21 mouse cellular contexts compared by ENCODE assay signal in the genomic region with DNA sequence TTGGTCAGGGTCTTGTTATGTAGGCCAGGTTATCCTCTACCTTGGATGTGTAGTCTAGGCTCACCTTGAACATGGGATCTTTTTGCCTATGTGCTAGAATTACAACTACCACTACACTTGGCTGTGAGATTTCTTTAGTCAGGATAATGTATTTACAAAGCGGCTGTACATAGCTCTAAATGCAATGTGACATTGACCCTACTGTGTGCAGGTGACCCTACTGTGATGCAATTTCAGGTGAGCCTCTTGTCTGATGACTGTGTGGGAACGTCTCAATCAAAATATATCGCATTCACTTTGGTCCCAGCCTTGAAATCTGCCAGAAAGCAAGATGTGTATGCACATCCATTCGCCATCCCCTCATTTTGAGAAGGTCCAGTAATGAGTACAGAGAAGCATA. TPM values are rescaled to one million over a fixed set of nuclear protein-coding genes. Genes with fewer than 3 reads are reported as not detected.
DNase-seq lines count a peak whose midpoint lies in the region; ATAC-seq and TF ChIP-seq lines count a peak whose summit lies in the region.
"Had no signal": no experiment of that assay in that cellular context is flagged by ENCODE, and none has a peak within 500 bp of the region (broad histone marks: within the 10 kb centered on the region; RNA-seq: fewer than 3 reads in every experiment).

No protein-coding gene starts in this region.

- no peak for TF ChIP-seq RAD21 in CH12.LX (IDR thresholded peaks at IDR 0.05; ENCODE audit: low read depth, low read length)
- no peak for TF ChIP-seq RAD21 in MEL (IDR thresholded peaks at IDR 0.05; ENCODE audit: low read depth, low read length)

- TF ChIP-seq POLR2A in CH12.LX (IDR thresholded peaks at IDR 0.05; ENCODE audit: low read depth, low read length) (no peak), MEL (IDR thresholded peaks at IDR 0.05; ENCODE audit: control insufficient read depth in 1 of 2, insufficient read depth in 1 of 2, low read depth in 1 of 2, low read length in 2 of 2, poor library complexity in 1 of 2) (no peak)

- peak overlapping the region; percentile 40; the same call in 1 of the 2 replicates for H3K9ac ChIP-seq in liver, embryonic 13.5 days
- H3K9ac ChIP-seq in CH12.LX (ENCODE audit: insufficient read depth, low read depth) (no peak overlapping the region), MEL (ENCODE audit: control insufficient read depth, low read depth, low read length, poor library complexity, severe bottlenecking) (peak overlapping the region; percentile 15)
- no peak overlapping the region for H3K9ac ChIP-seq in liver, postnatal 0 days (replicated peaks)
- H3K9ac ChIP-seq in hindbrain, embryonic 12.5 days: no peak overlapping the region
- H3K9ac ChIP-seq: embryonic facial prominence, embryonic 15.5 days; forebrain, embryonic 15.5 days; hindbrain, embryonic 13.5 days had no signal

- H3K79me2 ChIP-seq in CH12.LX (replicated peaks; ENCODE audit: control insufficient read depth, extremely low read depth, insufficient read depth, poor library complexity, severe bottlenecking) (peaks cover 8% of the 10 kb centered on the region; the same call in 1 of the 2 replicates), MEL (ENCODE audit: control insufficient read depth, insufficient read depth, low read length, poor library complexity) (peaks cover 6% of the 10 kb centered on the region; the same call in 1 of the 2 replicates)

- ATAC-seq in liver, embryonic 13.5 days (ENCODE audit: low read depth): no peak
- ATAC-seq in liver, postnatal 0 days: no peak
- ATAC-seq in hindbrain, embryonic 12.5 days (ENCODE audit: low FRiP score): no peak
- ATAC-seq: forebrain, embryonic 15.5 days; hindbrain, postnatal 0 days had no signal

- no peak overlapping the region for H3K4me3 ChIP-seq in liver, embryonic 13.5 days (replicated peaks)
- H3K4me3 ChIP-seq in CH12.LX (replicated peaks in 1 of 3; ENCODE audit: low read depth in 2 of 3, low read length in 2 of 3, poor library complexity in 1 of 3) (no peak overlapping the region), MEL (ENCODE audit: control insufficient read depth in 1 of 2, insufficient read depth in 1 of 2, low read depth in 2 of 2, low read length in 2 of 2) (no peak overlapping the region)
- H3K4me3 ChIP-seq in liver, postnatal 0 days (ENCODE audit: low read depth, low read length): no peak overlapping the region
- H3K4me3 ChIP-seq in hindbrain, embryonic 12.5 days: no peak overlapping the region
- H3K4me3 ChIP-seq: embryonic facial prominence, embryonic 15.5 days; forebrain, embryonic 10.5 days; forebrain, embryonic 15.5 days; hindbrain, embryonic 13.5 days had no signal

- in situ Hi-C loops in CH12.LX (cut with MboI; ENCODE audit: low pct_ligation_motif_present, low pct_unique_long_range_greater_than_20kb, low sequenced_read_pairs): loop anchor here (25.0 kb wide), 1 partner anchor 479 kb away; a partner anchor contains a TSS

- H3K27ac ChIP-seq in liver, embryonic 13.5 days: peak overlapping the region; percentile 88
- H3K27ac ChIP-seq in CH12.LX (ENCODE audit: insufficient read depth, low read depth): no peak overlapping the region
- peak overlapping the region; percentile 91 for H3K27ac ChIP-seq in MEL (ENCODE audit: control insufficient read depth, low read depth, low read length)
- peak overlapping the region; percentile 71; the same call in 1 of the 2 replicates for H3K27ac ChIP-seq in liver, postnatal 0 days (ENCODE audit: low read depth)
- no peak overlapping the region for H3K27ac ChIP-seq in hindbrain, embryonic 12.5 days
- H3K27ac ChIP-seq: embryonic facial prominence, embryonic 15.5 days; forebrain, embryonic 10.5 days; forebrain, embryonic 15.5 days; hindbrain, embryonic 13.5 days; hindbrain, postnatal 0 days had no signal

- TF ChIP-seq EP300 in CH12.LX (IDR thresholded peaks at IDR 0.05; ENCODE audit: low read length): no peak
- TF ChIP-seq EP300 in MEL (IDR thresholded peaks at IDR 0.05; ENCODE audit: low read depth in 1 of 2, low read length in 2 of 2): no peak
- TF ChIP-seq EP300 in liver, postnatal 0 days (IDR thresholded peaks at IDR 0.05; ENCODE audit: low read depth): no peak

- dilution Hi-C loops in CH12.LX (cut with MboI; ENCODE audit: extremely low pct_ligation_motif_present, extremely low pct_unique_long_range_greater_than_20kb, low sequenced_read_pairs): no loop called here

- H3K4me2 ChIP-seq in liver, embryonic 13.5 days: peak overlapping the region; percentile 52; the same call in 1 of the 2 replicates
- H3K4me2 ChIP-seq in CH12.LX (ENCODE audit: insufficient read depth, low read depth, poor library complexity, severe bottlenecking): no peak overlapping the region
- no peak overlapping the region for H3K4me2 ChIP-seq in liver, postnatal 0 days (ENCODE audit: low read depth, low read length)
- H3K4me2 ChIP-seq in hindbrain, embryonic 12.5 days (replicated peaks): no peak overlapping the region
- H3K4me2 ChIP-seq: embryonic facial prominence, embryonic 15.5 days; forebrain, embryonic 15.5 days; heart, embryonic 11.5 days; hindbrain, embryonic 13.5 days had no signal

- peaks cover 18% of the 10 kb centered on the region for H3K36me3 ChIP-seq in liver, embryonic 13.5 days
- peaks cover 43 to 54% of the 10 kb centered on the region in 2 experiments for H3K36me3 ChIP-seq in CH12.LX (replicated peaks in 1 of 2; ENCODE audit: control insufficient read depth in 1 of 2, insufficient read depth in 1 of 2, low read length in 1 of 2)
- peaks cover 20 to 78% of the 10 kb centered on the region in 2 experiments for H3K36me3 ChIP-seq in MEL (ENCODE audit: control insufficient read depth in 1 of 2, insufficient read depth in 2 of 2, low read length in 2 of 2)
- H3K36me3 ChIP-seq in liver, postnatal 0 days (replicated peaks; ENCODE audit: insufficient read depth, low read length): peaks cover 31% of the 10 kb centered on the region
- no peaks in the 10 kb centered on the region for H3K36me3 ChIP-seq in hindbrain, embryonic 12.5 days
- H3K36me3 ChIP-seq: embryonic facial prominence, embryonic 15.5 days; forebrain, embryonic 10.5 days; forebrain, embryonic 15.5 days; hindbrain, embryonic 13.5 days had no signal

- no peaks in the 10 kb centered on the region for H3K27me3 ChIP-seq in liver, embryonic 13.5 days
- no peaks in the 10 kb centered on the region for H3K27me3 ChIP-seq in CH12.LX (replicated peaks)
- no peaks in the 10 kb centered on the region for H3K27me3 ChIP-seq in MEL (ENCODE audit: control insufficient read depth in 1 of 2, insufficient read depth in 2 of 2, low read length in 2 of 2)
- no peaks in the 10 kb centered on the region for H3K27me3 ChIP-seq in liver, postnatal 0 days (ENCODE audit: insufficient read depth, low read length)
- no peaks in the 10 kb centered on the region for H3K27me3 ChIP-seq in hindbrain, embryonic 12.5 days
- H3K27me3 ChIP-seq: embryonic facial prominence, embryonic 15.5 days; forebrain, embryonic 15.5 days; hindbrain, embryonic 13.5 days had no signal

- TF ChIP-seq CTCF in CH12.LX (conservative IDR thresholded peaks at IDR 0.05 in 1 of 2, IDR thresholded peaks at IDR 0.05 in 1 of 2; ENCODE audit: low read depth in 2 of 2, low read length in 2 of 2): no peak
- TF ChIP-seq CTCF in MEL (IDR thresholded peaks at IDR 0.05 in 2 of 3, conservative IDR thresholded peaks at IDR 0.05 in 1 of 3; ENCODE audit: control insufficient read depth in 1 of 3, insufficient read depth in 1 of 3, low read depth in 2 of 3, low read length in 3 of 3, poor library complexity in 1 of 3, severe bottlenecking in 1 of 3): no peak
- TF ChIP-seq CTCF in liver, postnatal 0 days (IDR thresholded peaks at IDR 0.05; ENCODE audit: low read depth): no peak

- H3K9me3 ChIP-seq in liver, embryonic 13.5 days (replicated peaks): no peaks in the 10 kb centered on the region
- H3K9me3 ChIP-seq in CH12.LX (replicated peaks; ENCODE audit: low read length) (no peaks in the 10 kb centered on the region), MEL (replicated peaks; ENCODE audit: insufficient read depth, low read length) (no peaks in the 10 kb centered on the region)
- H3K9me3 ChIP-seq in liver, postnatal 0 days (ENCODE audit: low read length): no peaks in the 10 kb centered on the region
- no peaks in the 10 kb centered on the region for H3K9me3 ChIP-seq in hindbrain, embryonic 12.5 days (replicated peaks)
- H3K9me3 ChIP-seq: embryonic facial prominence, embryonic 15.5 days; forebrain, embryonic 10.5 days; forebrain, embryonic 15.5 days; G1E; hindbrain, embryonic 13.5 days had no signal

- 79% methylated on average over 4 of the region's 4 CpGs for whole genome bisulfite sequencing in liver, embryonic 13.5 days (ENCODE audit: insufficient replicate concordance)
- 90% methylated on average over 4 of the region's 4 CpGs for WGBS in liver, postnatal 0 days (ENCODE audit: insufficient replicate concordance)
- 96% methylated on average over 4 of the region's 4 CpGs for WGBS in hindbrain, embryonic 12.5 days

- no peak for DNase-seq in liver, embryonic 13.5 days
- DNase-seq in liver (no peak), CH12.LX (ENCODE audit: extremely low read depth) (no peak), MEL (ENCODE audit: low read depth, low spot score) (no peak)
- DNase-seq in liver, postnatal 0 days: no peak
- DNase-seq: adrenal gland, postnatal 10 days; cerebellum, adult 11 months; cerebellum, adult 8-10 months; cerebellum, postnatal 14 days; embryo, embryonic 11 days; gastrocnemius, postnatal 10 days; heart, adult 18-20 months; heart, postnatal 4 days had no signal

- H3K4me1 ChIP-seq in liver, embryonic 13.5 days (replicated peaks): peaks cover 77% of the 10 kb centered on the region
- H3K4me1 ChIP-seq in CH12.LX (ENCODE audit: control insufficient read depth in 1 of 2, insufficient read depth in 2 of 2): peaks cover 24 to 73% of the 10 kb centered on the region in 2 experiments
- peaks cover 42 to 59% of the 10 kb centered on the region in 2 experiments for H3K4me1 ChIP-seq in MEL (ENCODE audit: control insufficient read depth in 1 of 2, insufficient read depth in 2 of 2, low read length in 2 of 2)
- peaks cover 48% of the 10 kb centered on the region for H3K4me1 ChIP-seq in liver, postnatal 0 days (ENCODE audit: insufficient read depth)
- peaks cover 5% of the 10 kb centered on the region; the same call in 1 of the 2 replicates for H3K4me1 ChIP-seq in hindbrain, embryonic 12.5 days

RNA-seq across cellular contexts. Expression of a gene that starts 23.0 kb away (rescaled TPM):
- 14.0 and 20.3 TPM in 2 replicates for polyA plus RNA-seq in liver, embryonic 13.5 days (2015; fragmentation: Nextera tagmentation; extraction: Ambion mirVana)
- total RNA-seq in CH12.LX (2012; rRNA removed) (55.5 and 63.6 TPM in 2 replicates), CH12.LX (2014; rRNA removed) (53.5 and 66.4 TPM in 2 replicates), MEL (2012; rRNA removed) (45.7 and 59.0 TPM in 2 replicates)
- polyA plus RNA-seq in CH12.LX (2012; ENCODE audit: insufficient read length, low read depth) (62.8 and 81.7 TPM in 2 replicates), MEL (2012; ENCODE audit: insufficient read depth in 1 of 2, insufficient read length in 2 of 2, low read depth in 1 of 2, low replicate concordance in 2 of 2, missing spikeins in 1 of 2) (10 to 100 TPM; 67.3 to 91.5 TPM)
- polyA plus RNA-seq in liver, postnatal 0 days (2015; fragmentation: Nextera tagmentation; extraction: Ambion mirVana): 9.6 and 10.3 TPM in 2 replicates
- 2.3 and 2.6 TPM in 2 replicates for polyA plus RNA-seq in hindbrain, embryonic 12.5 days (2016; fragmentation: Nextera tagmentation; extraction: Ambion mirVana)

RNA-seq across cellular contexts. Expression of a gene that starts 40.0 kb away (rescaled TPM):
- polyA plus RNA-seq in liver, embryonic 13.5 days (2015; fragmentation: Nextera tagmentation; extraction: Ambion mirVana): 65.6 and 78.3 TPM in 2 replicates
- 146 and 169 TPM in 2 replicates for total RNA-seq in CH12.LX (2012; rRNA removed)
- total RNA-seq in CH12.LX (2014; rRNA removed): 245 and 260 TPM in 2 replicates
- 147 and 155 TPM in 2 replicates for polyA plus RNA-seq in CH12.LX (2012; ENCODE audit: insufficient read length, low read depth)
- 73.3 and 77.5 TPM in 2 replicates for total RNA-seq in MEL (2012; rRNA removed)
- polyA plus RNA-seq in MEL (2012; ENCODE audit: insufficient read depth in 1 of 2, insufficient read length in 2 of 2, low read depth in 1 of 2, low replicate concordance in 2 of 2, missing spikeins in 1 of 2): 10 to 100 TPM in 1 of 2 experiments, not detected in 1; 88.3 TPM
- polyA plus RNA-seq in liver, postnatal 0 days (2015; fragmentation: Nextera tagmentation; extraction: Ambion mirVana): 44.3 and 46.5 TPM in 2 replicates
- 97.6 and 98.1 TPM in 2 replicates for polyA plus RNA-seq in hindbrain, embryonic 12.5 days (2016; fragmentation: Nextera tagmentation; extraction: Ambion mirVana)

Comparison
In these comparisons a context has a peak if more than half of its experiments do, and no peak if none do; other contexts are left out.
1. H3K9ac ChIP-seq: peak in liver, embryonic 13.5 days (single experiment) and MEL (single experiment); none in CH12.LX (single experiment), liver, postnatal 0 days (single experiment) and hindbrain, embryonic 12.5 days (single experiment).
2. H3K27ac ChIP-seq: peak in liver, embryonic 13.5 days (single experiment), MEL (single experiment) and liver, postnatal 0 days (single experiment); none in CH12.LX (single experiment) and hindbrain, embryonic 12.5 days (single experiment).